Mouse (Mus musculus) bone marrow, adult 2 months (tissue): ENCODE measurements around the gene Ranbp9.

Source experiments
- CTCF ChIP-seq: fragments of 200-500 bp; IDR thresholded peaks from 2 replicates; pipeline ENCODE4 v1.5.1; 2011; ENCODE audit warnings: low read length, control low read depth; ENCODE audit not compliant: control insufficient read depth, insufficient read depth
- POLR2A ChIP-seq: fragments of 200-500 bp; IDR thresholded peaks from 2 replicates; pipeline ENCODE4 v1.6.1; 2011; ENCODE audit warnings: low read depth, mild to moderate bottlenecking, control low read depth, low read length, borderline replicate concordance; ENCODE audit not compliant: control insufficient read depth

DNA sequence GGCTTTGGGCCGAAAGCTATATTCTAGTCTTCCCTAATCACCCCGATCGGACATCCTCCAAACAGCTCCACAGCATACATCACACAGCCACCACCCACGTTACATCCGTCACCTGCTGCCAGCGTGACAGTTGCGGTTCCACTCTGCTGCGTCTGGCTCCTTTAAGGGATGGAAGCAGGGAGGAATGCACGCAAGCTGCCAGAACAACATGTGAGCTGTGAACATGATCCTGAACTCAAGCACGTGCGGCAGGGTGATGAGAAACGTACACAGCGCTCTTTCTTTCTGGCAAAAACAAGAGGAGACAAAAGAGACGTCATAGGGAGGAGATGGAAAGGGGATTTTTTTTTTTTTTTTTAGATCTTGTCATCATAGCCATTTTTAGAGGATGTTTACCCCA, 17.8 kb upstream of the Ranbp9 start:
- TF ChIP-seq CTCF = no peak
- no peak for TF ChIP-seq POLR2A
